Mouse (Mus musculus) spleen, postnatal 0 days (tissue): ENCODE results near the gene Gm20826. TPM values are rescaled to one million over a fixed set of nuclear protein-coding genes. Genes with fewer than 3 reads are reported as not detected.

ENCODE experiments used
- polyA plus RNA-seq: library from polyadenylated mRNA; unstranded; fragments of >200 nt; fragmentation: Nextera tagmentation; extraction: Ambion mirVana; gene quantifications from 2 replicates; pipeline ENCODE4 v1.2.1, GENCODE M21; 2015

Gene Gm20826
- not detected in 2 replicates for polyA plus RNA-seq

DNA sequence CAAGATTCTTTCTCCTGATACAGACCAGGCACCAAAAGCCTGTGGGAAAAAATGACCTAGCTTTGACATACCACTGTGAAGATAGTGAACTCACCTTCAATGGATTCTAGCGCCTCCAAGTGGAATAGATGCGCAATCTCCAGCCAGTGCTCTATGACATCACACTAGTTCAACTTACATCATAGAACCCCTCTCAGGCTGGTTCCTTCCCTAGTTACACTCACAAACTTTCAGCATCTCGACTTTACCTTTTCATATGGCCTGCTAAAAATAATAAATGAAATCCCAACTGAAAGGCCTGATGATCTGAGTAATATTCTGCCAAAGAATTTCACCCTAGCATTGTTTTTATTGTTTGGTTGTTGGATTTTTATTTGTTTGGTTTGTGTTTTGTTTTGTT, at the start of gene Gm20826:
Gene Gm20826 (minus strand): TSS at position 101 of the 400 bp plus-strand sequence.

Other genes starting within 250 kb of the Gm20826 start
- not detected in 2 replicates for gene Gm21788, start 233.5 kb downstream of the Gm20826 start, polyA plus RNA-seq
- not detected in 2 replicates for gene Gm28576, start 84.5 kb upstream of the Gm20826 start, polyA plus RNA-seq